In genomic region chr12:43123160-43123559, GRCm38 (mm10) we compare ENCODE assay signal across 23 mouse cellular contexts.
DNase-seq lines count a peak whose midpoint lies in the region; ATAC-seq lines count a peak whose summit lies in the region.
"Had no signal": no experiment of that assay in that cellular context is flagged by ENCODE, and none has a peak within 500 bp of the region (broad histone marks: within the 10 kb centered on the region; RNA-seq: fewer than 3 reads in every experiment).

No protein-coding gene starts in this region.

- no peak overlapping the region for H3K4me3 ChIP-seq in hindbrain, embryonic 16.5 days (ENCODE audit: low read length)

- no peak overlapping the region for H3K27ac ChIP-seq in hindbrain, embryonic 16.5 days (ENCODE audit: low read depth, low read length)

- H3K9me3 ChIP-seq in hindbrain, embryonic 16.5 days (ENCODE audit: control insufficient read depth, low read length) = no peaks in the 10 kb centered on the region

- no peaks in the 10 kb centered on the region for H3K36me3 ChIP-seq in hindbrain, embryonic 16.5 days (ENCODE audit: control insufficient read depth, insufficient read depth, low read length)
- H3K36me3 ChIP-seq: G1E had no signal

- no peaks in the 10 kb centered on the region for H3K27me3 ChIP-seq in hindbrain, embryonic 16.5 days (replicated peaks; ENCODE audit: control insufficient read depth, insufficient read depth, low read length)
- H3K27me3 ChIP-seq: CH12.LX, Patski had no signal

- ATAC-seq in frontal cortex, adult (ENCODE audit: low TSS enrichment) = peak; percentile 88
- no peak for ATAC-seq in hindbrain, embryonic 16.5 days
- ATAC-seq: activated CD4-positive, CD25-positive, alpha-beta regulatory T cell, adult 4 months; CD4-positive, CD25-positive, alpha-beta regulatory T cell, adult 4 months; Patski had no signal

- DNase-seq in frontal cortex, postnatal 14 days (ENCODE audit: low spot score in 2 of 2) = no peak
- peak; percentile 11 to 42 for DNase-seq in frontal cortex, adult 2 months (ENCODE audit: extremely low spot score in 1 of 2, low spot score in 1 of 2)
- no peak for DNase-seq in frontal cortex, postnatal 25 days (ENCODE audit: low spot score in 2 of 2)
- DNase-seq in brain, adult 2 months (ENCODE audit: low read depth, low spot score) = peak; percentile 44
- peak; percentile 21 for DNase-seq in telencephalon, adult 2 months (ENCODE audit: low read depth, low spot score)
- DNase-seq in urinary bladder, postnatal 4 days (ENCODE audit: low spot score in 2 of 2) = no peak
- DNase-seq: adrenal gland, adult 2 months; adrenal gland, adult 8-10 months; adrenal gland, postnatal 10 days; adrenal gland, postnatal 14 days; adrenal gland, postnatal 25 days; adrenal gland, postnatal 36 days; B cell, adult 2 months; cerebellum, adult 11 months; cerebellum, adult 11-12 months; cerebellum, adult 18-20 months had no signal

- H3K4me1 ChIP-seq in hindbrain, embryonic 16.5 days (ENCODE audit: control insufficient read depth, insufficient read depth, low read depth, low read length) = no peaks in the 10 kb centered on the region

- no peak overlapping the region for H3K4me2 ChIP-seq in hindbrain, embryonic 16.5 days (ENCODE audit: low read length)

- no peak overlapping the region for H3K9ac ChIP-seq in hindbrain, embryonic 16.5 days (ENCODE audit: low read depth, low read length)

Comparison
In these comparisons a context has a peak if more than half of its experiments do, and no peak if none do; other contexts are left out.
1. DNase-seq: peak in frontal cortex, adult 2 months (2 of 2), brain, adult 2 months (single experiment) and telencephalon, adult 2 months (single experiment); none in frontal cortex, postnatal 14 days (0 of 2), frontal cortex, postnatal 25 days (0 of 2) and urinary bladder, postnatal 4 days (0 of 2).